Mouse (Mus musculus) bone marrow macrophage, adult 2 months (primary cell): ENCODE measurements around the gene Ust. TPM values are rescaled to one million over a fixed set of nuclear protein-coding genes. Genes with fewer than 3 reads are reported as not detected.
A peak's percentile ranks its signal among the peaks of the same experiment; 100 is the strongest.
"Not testable (repeated sequence)": the region's sequence is repeated elsewhere in the genome, so short reads cannot be mapped to it uniquely, and the experiment has no call there.

Experiments
- H3K27ac ChIP-seq: 2 replicates; pipeline ENCODE4 v1.5.1; 2012; ENCODE audit warnings: low read depth, low read length; ENCODE audit not compliant: insufficient read depth
- H3K4me1 ChIP-seq: 2 replicates; pipeline ENCODE4 v1.6.1; 2012; ENCODE audit warnings: low read length; ENCODE audit not compliant: control insufficient read depth, insufficient read depth
- H3K4me3 ChIP-seq: 2 replicates; pipeline ENCODE4 v1.5.1; 2012; ENCODE audit warnings: mild to moderate bottlenecking, low read length, moderate library complexity; ENCODE audit not compliant: insufficient read depth
- CTCF ChIP-seq: IDR thresholded peaks from 2 replicates; pipeline ENCODE4 v1.5.1; 2012; ENCODE audit warnings: low read depth, mild to moderate bottlenecking, low read length, moderate library complexity
- POLR2A ChIP-seq: IDR thresholded peaks from 2 replicates; pipeline ENCODE4 v1.6.1; 2012; ENCODE audit warnings: mild to moderate bottlenecking, low read depth, low read length, borderline replicate concordance
- polyA plus RNA-seq: library from polyadenylated mRNA; stranded (reverse); fragments of >200 nt; gene quantifications from 2 replicates; pipeline ENCODE4 v1.2.4, GENCODE M21; 2012; ENCODE audit not compliant: missing spikeins, insufficient read depth, insufficient read length

Ust gene
- polyA plus RNA-seq = 3.9 and 4.0 TPM in 2 replicates

DNA sequence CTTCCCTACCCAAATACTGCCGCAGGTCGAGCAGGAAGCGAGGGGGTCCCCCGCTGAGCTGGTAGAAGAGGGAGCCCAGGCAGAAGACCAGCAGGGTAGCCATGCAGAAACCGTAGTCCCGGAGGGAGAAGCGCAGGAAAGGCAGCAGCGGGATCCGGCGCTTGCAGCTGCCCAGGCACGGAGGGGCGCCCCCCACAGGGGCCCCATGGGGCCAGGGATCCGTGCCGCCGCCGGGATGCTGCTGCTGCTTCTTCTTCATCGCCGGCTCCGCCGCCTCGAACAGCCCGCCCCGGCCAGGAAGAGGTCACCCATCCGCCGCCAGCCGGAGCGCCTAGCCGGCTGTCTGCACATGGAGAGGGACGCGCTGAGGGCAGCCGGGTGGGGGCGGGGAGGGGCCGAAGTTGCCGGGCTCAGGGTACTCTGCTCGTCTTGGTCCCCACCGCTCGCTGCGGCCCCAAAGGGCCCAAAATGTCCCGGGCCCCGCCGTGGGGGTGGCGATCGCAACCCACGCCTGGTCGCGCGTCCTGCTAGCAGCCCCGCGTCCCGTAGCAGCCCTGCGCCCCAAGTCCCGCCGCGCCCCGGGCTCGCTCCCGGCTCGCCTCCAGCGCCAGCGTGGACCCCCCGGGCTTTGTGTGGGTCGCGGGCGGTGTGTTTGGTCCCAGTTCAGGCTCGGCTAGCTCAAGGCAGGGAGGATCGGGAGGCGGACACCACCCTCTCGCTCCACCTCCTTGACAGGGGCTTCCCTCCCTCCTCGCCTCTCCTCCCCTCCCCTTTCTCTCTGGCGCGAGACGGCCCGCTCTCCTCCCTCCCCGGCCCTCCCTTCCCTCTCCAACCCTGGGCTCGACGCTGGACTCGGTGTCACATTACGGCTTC is at the start of gene Ust:
Gene Ust, minus strand, starts transcription at position 685 of the 873 bp plus-strand sequence.
- Histone ChIP-seq H3K4me1 (peaks cover 33% of the 10 kb centered on the region), H3K4me3 (peak within 1 kb of the TSS; percentile 96), H3K27ac (peak within 1 kb of the TSS; percentile 73)
- no peak for TF ChIP-seq CTCF
- TF ChIP-seq POLR2A = no peak

DNA sequence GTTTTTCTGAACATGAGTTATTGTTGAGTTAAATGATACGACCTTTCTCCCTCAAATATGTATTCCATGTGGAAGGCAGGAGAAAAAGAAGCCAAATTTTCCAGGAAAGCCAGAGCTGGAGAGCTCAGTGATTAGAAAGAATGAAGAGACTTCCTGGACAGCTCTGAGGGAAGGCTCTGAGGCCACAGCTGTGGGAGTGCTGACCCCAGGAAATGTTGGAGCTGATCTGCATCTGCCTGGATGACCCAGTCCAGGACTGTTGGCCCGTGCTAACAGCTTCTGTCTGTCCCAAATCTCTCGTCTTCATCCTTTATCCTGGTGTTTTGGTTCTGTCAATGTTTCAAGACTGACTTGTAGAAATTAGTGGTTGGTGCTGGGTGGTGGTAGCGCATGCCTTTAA is 42.7 kb upstream of the Ust start:
- Histone ChIP-seq H3K27ac (no peak overlapping the region), H3K4me3 (no peak overlapping the region), H3K4me1 (no peaks in the 10 kb centered on the region)
- TF ChIP-seq CTCF = no peak
- no peak for TF ChIP-seq POLR2A

DNA sequence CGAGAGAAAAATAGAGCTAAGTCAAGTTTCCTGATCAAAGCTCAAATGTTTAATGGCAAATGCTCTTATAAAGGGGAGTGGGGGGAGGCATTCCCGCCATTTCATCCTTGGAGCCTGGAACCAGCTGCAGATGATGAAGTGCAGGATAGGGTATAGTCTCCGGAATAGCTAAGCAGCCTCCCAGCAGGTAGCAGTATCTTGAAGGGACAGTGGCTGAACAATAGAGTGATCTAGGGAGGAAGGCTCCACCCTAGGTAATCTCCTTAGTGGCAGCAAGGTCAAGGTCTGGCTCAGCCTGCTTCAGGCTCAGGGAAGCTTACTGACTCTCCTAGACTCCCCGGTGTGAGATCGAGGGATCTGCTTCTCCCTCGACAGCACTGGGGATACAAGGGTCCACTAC is 40.9 kb upstream of the Ust start:
- not testable (repeated sequence) for H3K27ac ChIP-seq, H3K4me1 ChIP-seq, H3K4me3 ChIP-seq

DNA sequence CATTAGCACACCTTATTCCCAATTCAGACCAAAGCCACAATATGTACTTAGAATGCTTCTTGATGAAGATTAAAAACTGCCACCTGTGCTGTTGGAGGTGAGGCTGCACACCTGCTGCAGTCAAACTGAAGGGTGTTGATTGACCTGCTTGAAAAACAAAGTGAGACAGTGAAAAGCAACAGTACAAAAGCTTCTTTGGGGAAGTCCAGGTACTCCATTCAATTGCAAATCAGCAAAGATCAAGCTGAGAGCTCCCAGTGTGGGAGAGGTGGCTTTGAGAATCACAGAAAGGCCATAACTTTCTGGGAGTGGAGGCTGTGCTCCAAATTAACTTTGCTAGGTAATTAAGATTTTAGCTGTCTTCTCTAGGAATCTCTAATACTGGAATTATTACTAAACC is 33.6 kb upstream of the Ust start:
- not testable (repeated sequence) for H3K4me1 ChIP-seq

DNA sequence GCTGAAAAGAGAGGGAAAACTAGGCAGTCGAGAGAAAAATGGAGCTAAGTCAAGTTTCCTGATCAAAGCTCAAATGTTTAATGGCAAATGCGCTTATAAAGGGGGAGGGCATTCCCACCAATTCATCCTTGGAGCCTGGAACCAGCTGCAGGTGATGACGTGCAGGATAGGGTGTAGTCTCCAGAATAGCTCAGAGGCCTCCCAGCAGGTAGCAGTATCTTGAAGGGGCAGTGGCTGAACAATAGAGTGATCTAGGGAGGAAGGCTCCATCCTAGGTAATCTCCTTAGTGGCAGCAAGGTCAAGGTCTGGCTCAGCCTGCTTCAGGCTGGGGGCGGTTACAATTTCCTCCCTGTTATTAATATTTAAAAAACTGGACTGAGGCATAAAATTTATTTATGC is 33.0 kb upstream of the Ust start:
- H3K4me1 ChIP-seq, H3K27ac ChIP-seq, H3K4me3 ChIP-seq: not testable (repeated sequence)

More for the DNA sequence above, 33.6 kb upstream of the Ust start:
- H3K27ac ChIP-seq, H3K4me3 ChIP-seq: not testable (repeated sequence)

DNA sequence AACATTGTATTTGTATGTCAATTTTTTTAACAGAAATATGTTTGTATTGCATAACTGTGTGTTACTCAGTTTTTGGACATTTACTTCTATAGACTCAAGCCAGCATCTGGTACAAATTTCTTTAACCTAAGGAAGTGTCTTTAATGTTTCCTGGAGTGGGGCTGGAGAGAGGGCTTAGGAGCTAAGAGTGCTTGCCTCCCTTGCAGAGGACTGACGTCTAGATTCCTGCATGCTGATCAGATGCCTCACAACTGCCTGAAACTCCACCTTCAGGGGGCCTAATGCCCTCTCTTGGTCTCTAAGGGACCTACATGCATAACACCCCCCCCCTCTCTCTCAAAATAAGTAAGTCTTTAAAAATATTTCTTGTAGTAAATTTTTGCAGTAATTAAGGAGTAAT is 22.9 kb upstream of the Ust start:
- H3K4me3 ChIP-seq = no peak overlapping the region
- TF ChIP-seq CTCF (no peak), POLR2A (no peak)
- no peaks in the 10 kb centered on the region for H3K4me1 ChIP-seq
- no peak overlapping the region for H3K27ac ChIP-seq

DNA sequence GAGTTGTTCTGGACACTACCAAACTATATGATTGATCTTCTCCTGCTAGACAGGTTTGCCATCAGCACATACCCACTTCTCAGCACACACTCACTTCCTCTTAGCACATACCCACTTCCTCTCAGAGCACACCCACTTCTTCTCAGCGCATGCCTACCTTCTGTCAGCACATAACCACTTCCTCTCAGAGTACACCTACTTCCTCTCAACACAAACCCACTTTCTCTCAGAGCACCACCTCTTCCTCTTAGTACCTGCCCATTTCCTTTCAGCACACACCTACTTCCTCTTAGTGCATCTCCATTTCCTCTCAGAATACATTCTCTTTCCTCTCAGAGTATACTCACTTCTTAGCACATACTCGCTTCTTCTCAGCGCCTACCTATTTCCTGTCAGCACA is 16.8 kb upstream of the Ust start:
- peaks cover 2% of the 10 kb centered on the region; the same call in 1 of the 2 replicates for H3K4me1 ChIP-seq
- TF ChIP-seq CTCF (no peak), POLR2A (no peak)
- H3K27ac ChIP-seq = no peak overlapping the region
- H3K4me3 ChIP-seq = no peak overlapping the region

DNA sequence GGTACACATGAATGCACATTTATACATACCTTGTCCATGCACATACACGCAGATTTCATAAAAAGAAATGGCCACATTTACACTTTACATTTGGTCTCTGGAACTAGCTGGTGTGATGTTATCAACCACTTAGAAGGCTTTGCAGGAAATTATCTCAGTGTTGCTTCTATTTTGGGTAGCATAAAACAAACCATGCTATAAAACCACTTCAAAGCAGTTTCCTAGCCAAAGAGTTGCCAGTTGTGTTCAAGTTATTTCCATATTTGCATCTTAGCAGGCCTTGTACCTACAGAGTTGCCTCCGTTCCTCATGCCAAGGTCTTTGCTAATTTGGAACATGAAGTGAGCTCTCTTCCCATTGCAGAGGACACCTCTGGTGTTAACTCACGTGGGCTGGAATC is 13.0 kb upstream of the Ust start:
- Histone ChIP-seq H3K27ac (no peak overlapping the region), H3K4me3 (no peak overlapping the region), H3K4me1 (peaks cover 2% of the 10 kb centered on the region; the same call in 1 of the 2 replicates)
- TF ChIP-seq CTCF (no peak), POLR2A (no peak)

DNA sequence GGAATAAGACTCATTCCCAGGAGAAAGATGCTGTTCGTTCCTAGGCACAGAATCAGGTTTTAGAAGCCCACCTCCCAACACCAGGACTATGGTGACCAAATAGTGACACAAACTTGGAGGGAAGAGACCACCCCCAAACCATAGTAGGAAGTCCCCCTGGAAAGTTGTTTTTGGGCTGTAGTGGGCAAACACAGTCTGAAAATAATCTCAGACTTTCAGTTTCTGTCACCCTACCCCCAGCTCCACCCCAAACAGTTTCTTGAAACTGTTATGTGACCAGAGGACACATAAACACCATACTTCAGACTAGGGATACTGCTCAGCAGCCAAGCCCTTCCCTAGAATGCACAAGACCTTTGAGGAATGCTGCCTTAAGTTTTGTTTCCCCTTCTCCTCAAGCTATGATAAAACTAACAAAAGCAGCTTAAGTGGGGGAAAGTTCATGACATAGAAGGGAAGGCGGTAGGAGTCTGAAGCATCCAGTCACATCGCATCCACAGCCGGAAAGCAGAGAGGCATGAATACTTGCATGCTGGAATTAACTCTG is 12.0 kb upstream of the Ust start:
- no peak overlapping the region for H3K4me3 ChIP-seq
- no peak for TF ChIP-seq POLR2A
- no peak for TF ChIP-seq CTCF
- H3K27ac ChIP-seq = no peak overlapping the region
- H3K4me1 ChIP-seq = peaks cover 2% of the 10 kb centered on the region; the same call in 1 of the 2 replicates

DNA sequence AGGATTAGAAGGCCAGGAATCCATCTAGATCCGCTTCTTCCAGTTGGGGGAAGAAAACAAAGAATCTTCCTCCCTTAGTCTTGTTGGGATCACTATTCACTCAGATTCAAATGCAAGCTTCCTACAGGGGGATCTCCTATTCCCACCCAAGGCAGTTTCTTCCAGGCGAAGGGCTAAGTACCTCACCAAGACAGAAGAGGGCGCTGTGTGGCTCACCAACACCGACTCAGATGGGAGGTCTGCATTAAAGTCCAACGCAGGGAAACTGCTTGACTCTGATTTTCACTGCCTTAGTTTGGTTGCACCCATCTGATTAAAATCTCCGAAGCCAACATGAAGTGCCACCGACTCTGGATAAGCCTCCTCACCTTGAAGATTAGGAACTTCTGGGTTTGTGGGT is 10.5 kb upstream of the Ust start:
- TF ChIP-seq POLR2A (no peak), CTCF (peak; percentile 31; the same call in 1 of the 2 replicates)
- no peak overlapping the region for H3K4me3 ChIP-seq
- H3K4me1 ChIP-seq = 0 out of 2 replicates have a peak, but pooled peaks cover 5% of the 10 kb centered on the region
- no peak overlapping the region for H3K27ac ChIP-seq
